Mouse (Mus musculus) layer of hippocampus, adult 9-10 months (tissue): ENCODE data around the gene Wscd2.
A peak's percentile ranks its signal among the peaks of the same experiment; 100 is the strongest.

Source experiments
- DNase-seq: peaks from one replicate; pipeline ENCODE4 v3.0.0; 2022; ENCODE audit warnings: low spot score

Wscd2 gene

GRCm38 (mm10) chr5:113539858-113540257, 49.7 kb downstream of the Wscd2 start:
- DNase-seq: no peak

GRCm38 (mm10) chr5:113541196-113541595, 51.1 kb downstream of the Wscd2 start:
- no peak for DNase-seq

- no peak for DNase-seq
Observed at GRCm38 (mm10) chr5:113542885-113543476, 52.8 kb downstream of the Wscd2 start.

GRCm38 (mm10) chr5:113547949-113548700, 58.0 kb downstream of the Wscd2 start:
- DNase-seq: peak; percentile 41

- no peak for DNase-seq
Observed at GRCm38 (mm10) chr5:113550249-113550648, 60.1 kb downstream of the Wscd2 start.

GRCm38 (mm10) chr5:113550759-113551158, 60.6 kb downstream of the Wscd2 start:
- DNase-seq: no peak

GRCm38 (mm10) chr5:113553402-113553897, 63.3 kb downstream of the Wscd2 start:
- DNase-seq: no peak

GRCm38 (mm10) chr5:113554095-113554494, 64.0 kb downstream of the Wscd2 start:
- DNase-seq: no peak

GRCm38 (mm10) chr5:113554571-113554970, 64.4 kb downstream of the Wscd2 start:
- DNase-seq: no peak

GRCm38 (mm10) chr5:113555684-113556083, 65.6 kb downstream of the Wscd2 start:
- no peak for DNase-seq

GRCm38 (mm10) chr5:113558065-113558464, 67.9 kb downstream of the Wscd2 start:
- DNase-seq: no peak

GRCm38 (mm10) chr5:113559627-113560026, 69.5 kb downstream of the Wscd2 start:
- no peak for DNase-seq

- no peak for DNase-seq
Observed at GRCm38 (mm10) chr5:113564463-113564862, 74.3 kb downstream of the Wscd2 start.

GRCm38 (mm10) chr5:113565101-113565854, 75.1 kb downstream of the Wscd2 start:
- no peak for DNase-seq

GRCm38 (mm10) chr5:113565858-113566257, 75.7 kb downstream of the Wscd2 start:
- no peak for DNase-seq

GRCm38 (mm10) chr5:113570056-113570717, 80.1 kb downstream of the Wscd2 start:
- no peak for DNase-seq

GRCm38 (mm10) chr5:113577555-113577954, 87.4 kb downstream of the Wscd2 start:
- DNase-seq: no peak

- DNase-seq: no peak
Observed at GRCm38 (mm10) chr5:113578428-113578827, 88.3 kb downstream of the Wscd2 start.

GRCm38 (mm10) chr5:113579128-113579527, 89.0 kb downstream of the Wscd2 start:
- DNase-seq: no peak

GRCm38 (mm10) chr5:113580248-113580647, 90.1 kb downstream of the Wscd2 start:
- no peak for DNase-seq

GRCm38 (mm10) chr5:113580801-113581200, 90.7 kb downstream of the Wscd2 start:
- DNase-seq: no peak
